Mouse (Mus musculus) erythroblast, adult 5-6 weeks (primary cell): ENCODE measurements around the gene Ablim1. TPM values are rescaled to one million over a fixed set of nuclear protein-coding genes. Genes with fewer than 3 reads are reported as not detected.
A peak's percentile ranks its signal among the peaks of the same experiment; 100 is the strongest.

Experiments used
- ATAC-seq: replicated peaks from 2 replicates; pipeline ENCODE4 v1.8.0; 2016; ENCODE audit warnings: moderate number of reproducible peaks, mild to moderate bottlenecking, moderate TSS enrichment, inconsistent platforms; ENCODE audit not compliant: poor library complexity, low FRiP score, severe bottlenecking
- total RNA-seq, 2 experiments: library from RNA; stranded (forward) in 1 of 2; stranded (reverse) in 1 of 2; fragments of 150-400 nt in 1 of 2; fragments of 200-764, 138-1000 nt in 1 of 2; gene quantifications; 2 replicates each; pipeline versions ENCODE4 v1.2.3 to v1.2.4; 2015 to 2017; ENCODE audit warnings: low replicate concordance in 2 of 2

Ablim1 gene
- total RNA-seq, 2 experiments from 2014 or later, result 1.0 to 1.5 TPM

DNA sequence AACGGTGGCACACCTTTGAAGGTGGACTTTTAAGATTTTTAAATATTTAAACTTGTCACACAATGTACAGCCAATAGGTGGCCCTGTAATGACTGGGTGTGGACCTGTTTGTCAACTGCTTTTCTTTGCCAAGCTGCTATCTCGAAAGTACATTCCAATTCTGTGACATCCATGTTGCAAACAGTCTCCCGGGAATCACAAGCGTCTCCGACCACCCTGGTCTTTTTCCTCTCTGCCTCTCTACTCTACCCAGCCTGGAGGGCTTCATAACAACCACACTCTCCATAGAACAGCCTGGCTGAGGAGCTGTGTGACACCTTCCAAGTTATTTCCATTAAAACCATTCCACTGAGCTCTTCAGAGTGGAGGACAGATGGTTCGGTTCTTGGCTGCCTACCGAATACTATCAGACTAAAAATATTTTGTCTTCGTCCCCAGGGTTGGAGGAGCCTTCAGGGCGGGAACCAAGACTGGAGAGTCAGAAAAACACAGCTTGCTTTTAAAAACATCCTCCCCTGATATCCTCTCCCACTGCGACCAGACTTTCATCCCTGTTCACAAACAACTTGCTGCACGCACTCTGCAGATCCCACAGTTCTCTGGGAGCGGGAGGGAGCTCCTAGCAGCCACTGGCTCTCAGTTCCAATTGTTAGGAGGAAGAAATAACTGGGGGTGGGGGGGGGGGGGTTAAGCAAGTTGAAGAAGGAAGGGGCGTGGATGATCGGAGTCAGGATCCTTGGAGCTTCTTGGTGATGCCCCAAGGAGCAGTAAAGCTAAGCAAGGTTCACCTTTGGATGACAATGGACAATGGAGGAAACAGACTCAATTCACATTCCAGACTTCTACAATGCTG lies 216.3 kb downstream of the Ablim1 start:
- no peak for ATAC-seq

DNA sequence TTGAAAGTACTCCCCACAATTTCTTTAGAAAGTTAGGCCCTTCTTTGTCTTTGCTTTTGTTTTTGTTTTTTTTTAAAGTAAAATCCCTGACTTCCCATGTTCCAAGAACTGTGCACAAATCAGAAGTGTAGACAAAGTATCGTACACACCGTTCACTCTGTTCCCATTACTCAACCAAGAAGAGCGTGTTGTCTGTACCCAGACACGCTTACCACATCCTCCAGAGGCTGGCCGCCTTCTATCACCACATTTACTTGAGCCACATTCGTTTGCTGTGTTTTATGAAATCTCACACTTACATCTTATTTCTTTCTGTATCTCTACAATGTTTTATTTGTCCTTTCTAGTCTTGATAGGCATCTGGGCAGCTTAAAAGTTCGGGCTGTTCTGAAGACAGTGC lies 219.4 kb downstream of the Ablim1 start:
- ATAC-seq, result no peak

DNA sequence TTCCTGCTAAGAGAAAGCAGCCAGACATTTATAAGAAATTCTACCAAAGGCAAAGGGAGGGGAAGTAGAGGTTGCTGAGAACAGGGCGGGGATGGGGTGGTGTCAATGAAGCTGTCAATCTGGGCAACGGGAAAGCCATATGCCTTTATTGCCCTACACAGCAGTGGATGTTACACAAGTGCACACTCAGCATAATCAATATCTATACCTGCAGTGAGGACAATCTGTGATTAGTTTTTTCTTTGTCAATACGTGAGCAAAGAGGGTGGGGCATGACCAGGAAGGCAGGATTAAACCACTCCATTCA lies 221.1 kb downstream of the Ablim1 start:
- ATAC-seq, result no peak

DNA sequence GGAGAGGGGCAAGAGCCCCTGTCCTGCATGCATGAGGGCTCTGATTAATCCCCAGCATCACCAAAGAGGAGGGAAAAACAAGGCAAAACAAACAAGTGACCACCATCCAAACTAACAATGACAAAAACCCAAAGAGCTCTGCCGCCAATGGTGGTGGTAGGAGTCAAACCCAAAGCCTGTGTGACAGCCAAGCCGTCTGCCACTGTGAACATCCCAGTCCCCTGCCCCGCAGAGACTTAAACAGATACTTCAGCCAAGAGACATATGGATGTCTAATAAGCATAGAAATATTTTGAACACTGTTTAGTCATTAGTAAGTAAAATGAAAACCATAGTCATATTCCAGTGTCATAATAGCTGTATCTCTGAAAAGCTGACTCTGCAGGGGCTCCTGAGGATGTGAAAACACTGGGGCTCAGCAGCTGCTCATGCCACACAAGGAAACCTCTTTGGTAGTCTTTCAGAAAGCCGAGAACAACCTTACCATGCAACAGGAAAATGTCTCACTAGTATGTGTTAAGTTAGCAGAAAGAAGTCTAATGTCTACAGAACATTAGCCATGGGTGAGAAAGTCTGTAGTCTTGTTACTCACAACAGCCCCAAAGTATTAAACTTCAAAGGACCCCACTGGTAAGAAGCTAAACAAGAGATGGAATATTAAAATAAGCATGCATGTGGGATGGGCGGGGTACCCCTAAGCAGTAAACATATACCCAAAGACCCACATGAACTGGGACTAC lies 221.6 kb downstream of the Ablim1 start:
- ATAC-seq, result no peak

DNA sequence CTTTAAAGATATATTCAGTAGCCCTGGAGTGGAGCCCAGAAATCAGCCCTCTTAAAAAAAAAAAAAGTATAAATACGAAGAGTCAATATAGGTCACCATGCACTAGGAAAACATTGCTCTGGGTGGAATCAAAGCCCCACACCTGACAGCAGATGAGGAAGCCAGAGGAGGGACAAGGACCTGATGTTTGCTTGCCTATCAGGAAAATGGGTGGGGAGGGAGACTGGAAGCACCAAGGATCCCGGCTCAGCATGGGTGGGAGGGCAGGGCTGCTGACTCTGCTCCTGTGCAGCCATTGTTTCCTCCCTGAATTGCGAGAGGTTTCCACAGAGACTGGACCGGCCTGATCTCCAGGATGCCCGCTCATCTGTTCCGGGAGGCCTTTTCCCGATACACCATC lies 223.4 kb downstream of the Ablim1 start:
- no peak for ATAC-seq

DNA sequence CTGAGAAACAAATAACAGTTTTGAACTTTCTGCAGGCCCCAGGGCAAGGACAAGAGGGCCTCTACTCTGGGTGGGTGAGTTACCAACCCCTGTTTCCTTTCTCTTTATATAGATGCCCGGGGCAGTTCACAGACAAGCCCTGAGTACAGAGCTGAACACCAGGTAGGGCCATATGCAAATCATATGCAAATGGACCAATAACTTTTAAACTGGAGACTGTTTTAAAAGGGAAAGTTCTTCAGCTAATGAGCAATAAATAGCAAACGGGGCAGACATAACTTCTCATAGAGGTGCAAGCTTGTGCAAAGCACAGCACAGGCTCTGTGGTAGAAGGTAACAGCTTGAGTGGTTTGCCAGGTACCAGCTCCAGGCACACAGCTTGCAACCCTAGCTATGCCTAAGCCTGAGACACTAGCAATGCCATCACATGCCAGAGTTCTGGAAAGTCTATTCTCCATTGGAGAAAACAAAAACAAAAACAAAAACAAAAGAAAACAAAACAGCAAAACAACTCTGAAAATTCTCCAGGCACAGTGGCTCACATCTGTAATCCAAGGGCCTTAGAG lies 225.8 kb downstream of the Ablim1 start:
- no peak for ATAC-seq

DNA sequence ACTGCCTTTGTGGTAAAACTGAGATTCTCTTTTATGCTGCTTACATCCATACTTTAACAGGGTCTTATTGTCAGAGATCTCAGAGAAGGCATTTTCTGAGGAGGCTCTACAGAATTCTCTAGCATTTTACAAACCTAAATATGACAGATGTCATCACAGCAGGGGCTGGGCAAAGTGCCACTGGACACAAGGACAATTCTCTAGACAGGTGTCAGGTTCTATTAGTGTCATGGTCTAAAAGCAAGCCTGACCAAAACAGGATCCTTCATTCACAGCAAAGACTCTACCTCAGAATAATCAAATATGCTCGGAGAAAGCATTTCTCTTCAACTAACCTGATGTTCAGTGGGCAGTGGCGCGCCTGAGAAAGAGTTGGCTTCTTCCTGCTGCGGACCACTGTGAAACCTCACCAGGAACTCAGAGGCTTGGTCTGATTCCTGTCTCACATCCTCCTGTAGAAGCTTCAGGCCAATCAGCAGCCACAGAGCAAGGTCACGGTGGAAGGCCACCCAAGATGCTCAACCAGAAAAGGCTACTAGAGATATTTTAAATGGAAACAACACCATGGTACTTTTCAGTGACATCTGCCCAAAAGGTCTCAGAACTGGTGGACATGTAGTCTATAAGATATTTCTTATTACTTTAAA lies 230.1 kb downstream of the Ablim1 start:
- no peak for ATAC-seq

DNA sequence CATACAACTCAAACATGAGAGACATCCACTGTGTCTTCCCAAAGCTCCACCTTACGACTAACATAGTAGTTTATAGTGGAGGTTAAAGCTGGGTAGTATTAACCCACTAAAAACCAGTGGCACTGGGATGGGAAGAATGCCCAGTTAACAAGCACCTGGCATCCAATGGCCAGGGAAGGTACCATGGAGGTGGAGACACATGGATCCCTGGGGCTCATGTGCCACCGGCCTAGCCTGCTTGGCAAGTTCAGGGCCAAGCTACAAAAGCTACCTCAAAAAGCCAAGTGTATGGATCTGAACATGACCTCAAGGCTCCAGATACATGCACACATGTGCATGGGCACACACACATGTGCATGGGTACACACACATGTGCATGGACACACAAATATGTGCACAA lies 230.8 kb downstream of the Ablim1 start:
- ATAC-seq, result no peak

DNA sequence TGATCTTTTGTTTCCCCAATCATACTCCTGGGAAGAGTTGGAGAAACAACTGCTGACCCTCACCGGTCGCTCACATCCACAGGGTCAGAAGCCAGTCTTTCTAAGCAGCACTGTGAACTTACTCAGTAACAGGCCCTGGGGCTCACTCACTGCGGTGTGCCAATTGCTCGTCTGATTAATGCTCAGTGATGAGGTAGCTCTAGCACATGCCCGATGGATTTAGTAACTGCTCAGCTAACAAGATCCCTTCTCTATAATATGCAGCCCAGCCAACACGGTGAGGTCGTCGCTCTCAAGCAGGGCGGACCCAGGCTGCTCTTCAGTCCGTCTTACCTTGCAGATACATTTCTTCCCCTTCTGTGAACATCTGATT lies 231.6 kb downstream of the Ablim1 start:
- ATAC-seq, result no peak

DNA sequence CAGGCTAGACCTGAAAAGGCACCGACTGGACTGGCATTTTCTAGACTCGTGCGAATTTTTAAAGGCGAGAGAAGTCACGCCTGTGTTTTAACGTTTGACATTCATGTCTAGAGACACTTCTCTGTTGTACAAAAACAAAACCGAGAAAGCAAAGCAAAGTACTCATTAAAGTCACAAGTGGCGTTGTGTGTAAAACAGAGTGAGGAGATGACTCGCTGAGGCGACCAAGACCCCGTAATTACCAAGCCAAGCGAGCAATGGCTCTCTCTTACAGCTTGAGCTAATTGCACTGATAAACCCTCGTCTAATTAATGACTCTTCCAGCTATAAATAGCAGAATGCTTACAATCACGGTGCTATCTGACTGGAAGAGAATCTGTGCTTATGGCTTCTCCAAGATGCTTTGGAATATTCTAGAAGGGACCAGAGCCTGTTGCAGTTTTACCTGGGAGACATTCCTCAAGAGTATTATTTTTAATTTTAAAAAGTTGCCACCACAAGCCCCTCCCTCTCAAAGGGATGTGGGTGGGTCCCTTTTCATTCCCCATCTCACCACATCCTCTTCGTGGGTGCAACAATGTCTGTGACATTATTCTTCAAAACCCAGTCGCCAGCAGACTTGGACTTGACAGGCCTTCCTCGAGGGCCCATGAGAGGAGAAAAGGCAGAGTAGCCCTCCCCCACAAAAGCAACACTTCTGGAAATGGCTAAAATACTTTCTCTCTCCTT lies 232.1 kb downstream of the Ablim1 start:
- ATAC-seq, result no peak

DNA sequence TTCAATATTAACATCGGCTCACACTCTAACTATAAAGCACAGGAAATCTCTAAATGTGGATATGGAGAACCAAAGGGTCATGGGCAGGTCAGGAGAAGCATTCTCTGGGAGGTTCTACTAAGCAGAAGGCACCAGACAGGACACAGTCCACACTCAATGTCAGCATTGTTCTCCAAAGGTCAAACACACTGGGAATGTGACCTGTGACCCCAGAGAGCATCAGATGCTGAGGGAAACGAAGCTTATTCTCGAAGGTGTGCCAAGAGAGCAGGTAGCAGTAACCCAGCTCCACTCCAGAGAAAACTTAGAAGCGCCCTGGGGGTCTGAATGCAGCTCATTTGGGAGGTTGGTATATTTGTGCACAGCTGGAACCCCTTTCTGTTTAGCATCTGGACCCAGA lies 233.2 kb downstream of the Ablim1 start:
- ATAC-seq, result no peak

DNA sequence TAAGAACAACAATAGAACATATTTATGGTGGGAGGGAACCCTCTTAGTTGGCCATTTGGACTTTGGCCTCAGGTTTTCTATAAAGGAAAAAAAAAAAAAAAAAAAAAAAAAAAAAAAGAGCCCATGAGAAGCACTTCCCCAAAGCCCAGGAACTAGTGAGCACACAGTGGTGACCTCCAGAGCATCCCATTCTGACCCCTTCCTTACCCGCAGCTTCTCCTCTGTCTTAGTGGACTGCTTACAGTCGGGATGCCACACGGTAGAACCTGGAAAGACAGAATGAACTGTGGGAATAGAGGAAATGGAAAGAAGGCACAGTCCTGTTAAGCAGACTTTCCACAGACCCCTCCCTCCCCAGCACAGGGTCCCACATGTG lies 235.1 kb downstream of the Ablim1 start:
- ATAC-seq, result no peak

DNA sequence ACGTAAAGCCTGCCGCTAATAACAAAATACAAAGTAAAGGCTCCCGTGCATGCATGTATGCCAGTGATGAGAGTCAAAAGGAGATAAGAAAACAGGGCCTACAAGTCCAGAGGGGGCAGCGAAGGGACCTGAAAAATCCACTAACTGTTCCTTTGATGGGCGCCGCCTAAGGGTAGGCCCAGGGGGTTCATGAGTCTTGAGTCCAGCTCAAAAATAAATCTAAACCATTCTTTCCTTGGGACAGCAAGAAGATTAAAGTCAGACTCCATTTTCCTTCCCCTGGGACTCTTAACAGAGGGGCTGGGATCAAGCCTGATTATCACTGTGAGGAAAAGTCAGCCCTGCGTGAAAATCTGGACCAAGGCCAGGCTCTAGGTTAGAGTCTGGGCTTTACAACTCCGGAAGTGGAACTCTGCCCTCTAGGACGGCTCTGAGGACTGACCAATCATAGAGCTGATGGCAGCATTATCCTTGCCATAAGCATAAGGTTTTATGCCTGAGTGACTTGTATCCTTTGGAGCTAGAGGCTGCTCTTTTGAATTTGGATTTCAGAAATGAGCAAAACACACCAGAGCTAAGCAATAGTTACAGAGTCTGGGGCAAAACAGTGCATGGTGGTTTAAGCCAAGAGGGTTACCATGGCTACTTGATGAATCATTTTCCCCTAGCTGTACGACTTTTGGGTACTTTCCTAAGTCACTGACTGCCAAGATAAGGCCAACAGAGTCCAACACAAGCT lies 235.7 kb downstream of the Ablim1 start:
- ATAC-seq, result no peak

DNA sequence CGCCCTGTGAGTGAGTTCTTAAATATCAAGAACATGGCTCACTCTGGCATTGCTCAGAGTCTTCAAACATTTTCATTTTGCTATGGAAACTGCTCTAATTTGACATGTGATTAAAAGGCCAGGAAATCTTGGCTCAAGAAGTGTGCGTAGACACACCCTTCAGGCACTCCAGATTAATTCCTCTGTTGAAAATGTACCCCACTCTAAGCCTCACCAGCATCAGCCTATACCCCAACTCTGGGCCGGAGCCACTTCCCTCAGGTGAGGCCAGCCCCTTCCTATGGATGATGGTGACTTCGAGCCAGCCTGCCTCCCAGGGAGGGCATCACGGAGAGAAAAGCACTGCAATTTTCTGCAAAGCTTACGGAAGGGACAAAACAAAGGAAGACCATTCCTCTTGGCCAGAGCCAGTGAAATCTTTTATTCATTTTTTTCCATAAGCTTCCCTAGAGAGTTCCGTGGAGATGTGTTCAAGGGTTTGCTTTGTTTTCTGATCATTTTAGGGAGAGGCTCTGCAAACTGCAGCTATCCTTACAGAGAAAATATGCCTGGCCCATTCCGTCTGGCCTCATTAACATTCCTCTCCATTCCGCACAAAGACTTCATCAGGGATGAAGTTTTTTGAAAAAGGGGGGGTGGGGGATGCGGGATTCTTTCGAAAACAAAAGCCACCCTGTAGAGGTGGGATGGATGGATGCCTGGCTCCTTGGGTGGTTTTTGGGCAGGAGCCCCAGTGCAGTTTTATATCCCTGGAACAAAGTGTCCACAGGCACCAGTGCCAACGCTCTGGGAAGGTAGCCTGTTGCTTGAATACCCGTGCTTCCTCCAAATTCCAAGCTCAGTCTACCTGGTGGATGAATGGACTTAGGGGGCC lies 236.7 kb downstream of the Ablim1 start:
- ATAC-seq, result no peak

DNA sequence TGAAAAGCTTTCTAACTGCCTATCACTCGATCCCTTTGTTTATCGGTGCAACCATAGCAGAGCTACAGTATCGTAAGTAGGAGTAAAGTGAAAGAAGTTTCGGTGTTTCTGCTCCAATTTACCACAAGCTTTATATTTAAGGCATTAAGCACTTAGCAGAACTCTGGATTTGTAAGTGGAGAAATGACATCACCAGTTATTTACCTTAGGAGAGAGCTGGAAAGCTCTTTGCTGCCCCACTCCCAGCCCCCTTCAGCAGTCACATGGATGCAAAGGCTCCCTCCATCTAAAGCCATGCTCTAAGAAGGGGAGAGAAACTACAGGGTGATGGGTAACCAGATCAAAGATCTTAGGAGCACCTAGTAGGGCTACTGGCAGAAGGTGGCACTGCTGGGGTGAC lies 241.3 kb downstream of the Ablim1 start:
- ATAC-seq, result no peak

DNA sequence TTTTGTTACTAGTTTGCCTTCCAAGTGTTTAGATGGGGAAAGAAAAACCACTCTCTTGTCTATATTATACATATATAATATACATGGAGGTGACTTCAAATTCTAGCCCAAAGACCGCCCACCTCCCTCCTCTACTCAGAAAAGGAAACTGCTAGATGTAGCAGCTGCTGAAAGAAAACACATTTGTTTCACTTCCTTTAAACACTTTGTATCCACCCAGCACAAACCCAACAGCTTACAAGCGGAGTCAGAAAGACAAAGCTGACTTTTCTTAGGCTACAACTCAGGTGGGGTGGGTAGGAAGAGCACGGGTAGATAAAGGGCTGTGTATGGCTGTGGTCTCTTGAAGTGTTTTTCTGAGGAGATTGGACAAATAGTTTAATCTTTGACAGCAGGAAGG lies 242.0 kb downstream of the Ablim1 start:
- ATAC-seq, result no peak

DNA sequence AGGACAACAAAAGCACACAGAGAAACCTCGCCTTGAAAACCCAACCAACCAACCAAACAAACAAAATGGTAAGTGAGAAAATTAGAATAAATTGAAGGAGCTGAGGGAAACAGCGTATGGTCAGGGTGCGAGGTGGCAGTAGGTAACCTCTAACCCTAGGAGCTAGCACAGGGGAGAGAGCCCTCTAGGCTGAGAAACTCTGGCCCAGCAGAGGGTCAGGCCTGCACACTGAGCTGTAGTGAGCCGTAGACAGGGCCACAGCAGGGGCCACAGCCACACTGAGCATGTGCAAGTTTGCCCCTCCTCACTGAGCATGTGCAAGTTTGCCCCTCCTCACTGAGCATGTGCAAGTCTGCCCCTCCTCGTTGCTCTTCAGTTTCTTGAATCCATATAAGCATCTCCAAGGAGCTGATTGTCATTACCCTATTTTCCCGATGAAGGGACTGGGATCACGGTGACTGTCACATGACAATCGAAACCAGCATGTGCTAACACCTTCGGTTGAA lies 247.6 kb downstream of the Ablim1 start:
- ATAC-seq, result no peak

DNA sequence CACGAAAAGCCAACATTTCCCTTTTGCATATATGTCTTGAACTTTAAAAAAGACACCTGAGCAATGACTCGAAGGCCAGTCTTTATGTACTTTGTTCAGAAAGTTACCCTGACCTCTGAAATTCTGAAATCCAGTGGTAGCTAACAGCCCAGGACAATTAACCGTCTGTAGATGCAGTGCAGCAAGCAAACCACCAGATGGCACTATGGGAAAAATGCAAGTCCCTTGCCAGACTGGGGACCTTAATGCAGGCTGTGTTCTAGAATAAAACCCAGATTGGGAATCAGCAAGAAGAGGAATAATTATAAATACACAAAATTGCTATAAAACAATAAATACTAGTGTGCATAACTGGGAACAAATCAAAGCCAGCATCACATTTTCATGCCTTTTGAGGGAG lies 248.4 kb downstream of the Ablim1 start:
- ATAC-seq, result 0 out of 2 replicates have a peak, but pooled peaks have one; percentile 57
